In the genomic region with DNA sequence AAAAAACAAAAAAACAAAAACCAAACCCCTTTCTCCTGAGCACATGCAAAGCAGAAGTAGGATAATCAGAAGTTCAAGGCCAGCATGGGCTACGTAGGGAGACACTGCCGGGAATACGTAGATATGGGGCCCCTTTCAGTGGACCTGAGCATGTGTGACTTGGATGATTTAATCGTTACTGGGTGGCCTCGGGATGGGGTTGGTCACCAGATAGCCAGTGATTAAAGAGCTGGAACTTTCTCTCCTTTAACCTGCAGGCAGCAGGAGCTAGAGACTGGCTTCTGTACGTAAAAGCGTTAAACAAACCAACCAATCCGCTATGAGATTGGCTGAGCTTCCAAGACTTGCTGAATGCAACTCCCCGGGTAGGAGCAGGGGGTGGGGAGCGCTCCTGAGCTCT, we compare ENCODE assay signal across 20 mouse cellular contexts.
"Had no signal": no experiment of that assay in that cellular context is flagged by ENCODE, and none has a peak within 500 bp of the region (broad histone marks: within the 10 kb centered on the region; RNA-seq: fewer than 3 reads in every experiment).

No protein-coding gene starts in this region.

- H3K4me2 ChIP-seq: limb, embryonic 13.5 days; liver, embryonic 12.5 days; liver, embryonic 15.5 days; lung, embryonic 15.5 days; midbrain, embryonic 12.5 days; stomach, embryonic 15.5 days had no signal

- H3K27me3 ChIP-seq: limb, embryonic 13.5 days; liver, embryonic 15.5 days; lung, embryonic 15.5 days; midbrain, embryonic 12.5 days; stomach, embryonic 15.5 days had no signal

- H3K4me1 ChIP-seq: lung, embryonic 15.5 days; midbrain, embryonic 12.5 days; stomach, embryonic 15.5 days had no signal

- ATAC-seq: liver, embryonic 12.5 days had no signal

- H3K36me3 ChIP-seq: limb, embryonic 10.5 days; limb, embryonic 13.5 days; liver, embryonic 12.5 days; liver, embryonic 15.5 days; lung, embryonic 15.5 days; midbrain, embryonic 12.5 days; stomach, embryonic 15.5 days had no signal

- H3K9me3 ChIP-seq: limb, embryonic 10.5 days; limb, embryonic 13.5 days; liver, embryonic 12.5 days; liver, embryonic 15.5 days; lung, embryonic 15.5 days; midbrain, embryonic 12.5 days; stomach, embryonic 15.5 days had no signal

- H3K9ac ChIP-seq: limb, embryonic 13.5 days; liver, embryonic 12.5 days; liver, embryonic 15.5 days; lung, embryonic 15.5 days; midbrain, embryonic 12.5 days; stomach, embryonic 15.5 days had no signal

- H3K4me3 ChIP-seq: layer of hippocampus, adult 2 months; limb, embryonic 10.5 days; limb, embryonic 13.5 days; liver, embryonic 12.5 days; liver, embryonic 15.5 days; lung, embryonic 15.5 days; megakaryocyte, embryonic 14.5 days; midbrain, embryonic 12.5 days; stomach, embryonic 15.5 days had no signal

- DNase-seq: kidney, adult 11 months; kidney, adult 8-10 months; kidney, postnatal 14 days; layer of hippocampus, adult 9-11 months; liver; lung, adult 18-20 months; lung, postnatal 10 days; lung, postnatal 36 days; right cerebral cortex, postnatal 14 days; right cerebral cortex, postnatal 4 days; thymus, postnatal 25 days had no signal

- H3K27ac ChIP-seq: layer of hippocampus, adult 2 months; limb, embryonic 10.5 days; limb, embryonic 13.5 days; liver, embryonic 12.5 days; liver, embryonic 15.5 days; lung, embryonic 15.5 days; midbrain, embryonic 12.5 days; stomach, embryonic 15.5 days had no signal
